ENCODE assay signal across 17 mouse cellular contexts in genomic region chr4:82483871-82484270, GRCm38 (mm10).
DNase-seq lines count a peak whose midpoint lies in the region; ATAC-seq and TF ChIP-seq lines count a peak whose summit lies in the region.
"Had no signal": no experiment of that assay in that cellular context is flagged by ENCODE, and none has a peak within 500 bp of the region (broad histone marks: within the 10 kb centered on the region; RNA-seq: fewer than 3 reads in every experiment).

No protein-coding gene starts in this region.

- WGBS in forebrain, embryonic 16.5 days = 36% methylated on average over 1 of the region's 1 CpGs
- WGBS in forebrain, embryonic 10.5 days = 57% methylated on average over 1 of the region's 1 CpGs

- no peak overlapping the region for H3K27ac ChIP-seq in forebrain, embryonic 16.5 days (ENCODE audit: low read length)
- no peak overlapping the region for H3K27ac ChIP-seq in forebrain, embryonic 10.5 days
- H3K27ac ChIP-seq in left cerebral cortex, adult 2 months = no peak overlapping the region; the same call in 1 of the 2 replicates
- H3K27ac ChIP-seq: hindbrain, embryonic 12.5 days; limb, embryonic 13.5 days; macrophage; midbrain, embryonic 15.5 days had no signal

- no peak overlapping the region for H3K9ac ChIP-seq in forebrain, embryonic 16.5 days (replicated peaks; ENCODE audit: low read depth, low read length)
- H3K9ac ChIP-seq: hindbrain, embryonic 12.5 days; limb, embryonic 13.5 days; midbrain, embryonic 15.5 days had no signal

- ATAC-seq in forebrain, embryonic 16.5 days = no peak
- ATAC-seq: midbrain, embryonic 15.5 days had no signal

- intact Hi-C loops in left cerebral cortex, adult 2 months (cut with DNase I) = no loop called here

- no peak for DNase-seq in forebrain, embryonic 10.5 days (ENCODE audit: extremely low spot score, low spot score)
- no peak for DNase-seq in left cerebral cortex, adult 2 months (ENCODE audit: extremely low spot score in 1 of 2, low spot score in 2 of 2)
- no peak for DNase-seq in left cerebral cortex, adult 9 months (ENCODE audit: low spot score in 2 of 2)
- DNase-seq in ZHBTc4 (ENCODE audit: low read depth, low spot score) = peak; percentile 51
- peak; percentile 47 for DNase-seq in lung, postnatal 36 days
- DNase-seq in right cerebral cortex, postnatal 25 days = no peak
- no peak for DNase-seq in adrenal gland, adult 8-10 months
- DNase-seq: adrenal gland, postnatal 36 days; cerebellum, postnatal 36 days; kidney, adult 8-10 months; kidney, postnatal 4 days; thymus, postnatal 4 days had no signal

- H3K4me1 ChIP-seq in forebrain, embryonic 16.5 days (replicated peaks; ENCODE audit: control insufficient read depth, insufficient read depth, low read length) = peaks cover 37% of the 10 kb centered on the region
- H3K4me1 ChIP-seq in forebrain, embryonic 10.5 days = peaks cover 10% of the 10 kb centered on the region

- no peaks in the 10 kb centered on the region; the same call in 1 of the 2 replicates for H3K36me3 ChIP-seq in forebrain, embryonic 16.5 days (ENCODE audit: control insufficient read depth, insufficient read depth)
- H3K36me3 ChIP-seq in forebrain, embryonic 10.5 days (replicated peaks) = peaks cover 34% of the 10 kb centered on the region
- H3K36me3 ChIP-seq: midbrain, embryonic 15.5 days had no signal

- H3K4me3 ChIP-seq in forebrain, embryonic 16.5 days (replicated peaks; ENCODE audit: low read length) = no peak overlapping the region
- H3K4me3 ChIP-seq in forebrain, embryonic 10.5 days = no peak overlapping the region
- peak overlapping the region; percentile 28 for H3K4me3 ChIP-seq in left cerebral cortex, adult 2 months
- H3K4me3 ChIP-seq: hindbrain, embryonic 12.5 days; limb, embryonic 13.5 days; midbrain, embryonic 15.5 days had no signal

- H3K27me3 ChIP-seq in forebrain, embryonic 16.5 days (replicated peaks; ENCODE audit: control insufficient read depth, insufficient read depth, low read length) = no peaks in the 10 kb centered on the region
- H3K27me3 ChIP-seq in forebrain, embryonic 10.5 days (ENCODE audit: poor library complexity, severe bottlenecking) = no peaks in the 10 kb centered on the region
- H3K27me3 ChIP-seq: hindbrain, embryonic 12.5 days; limb, embryonic 13.5 days; midbrain, embryonic 15.5 days had no signal

- H3K4me2 ChIP-seq in forebrain, embryonic 16.5 days (ENCODE audit: low read length) = peak overlapping the region; percentile 19; the same call in 1 of the 2 replicates
- H3K4me2 ChIP-seq: hindbrain, embryonic 12.5 days; limb, embryonic 13.5 days; midbrain, embryonic 15.5 days had no signal

- no peaks in the 10 kb centered on the region for H3K9me3 ChIP-seq in forebrain, embryonic 16.5 days (ENCODE audit: control insufficient read depth, low read length)
- peaks cover 4% of the 10 kb centered on the region; the same call in 1 of the 2 replicates for H3K9me3 ChIP-seq in forebrain, embryonic 10.5 days
- H3K9me3 ChIP-seq: hindbrain, embryonic 12.5 days; limb, embryonic 13.5 days; midbrain, embryonic 15.5 days had no signal

- TF ChIP-seq CTCF in left cerebral cortex, adult 2 months (IDR thresholded peaks at IDR 0.05) = no peak

Comparison
In these comparisons a context has a peak if more than half of its experiments do, and no peak if none do; other contexts are left out.
1. DNase-seq: peak in ZHBTc4 (single experiment) and lung, postnatal 36 days (single experiment); none in forebrain, embryonic 10.5 days (single experiment), left cerebral cortex, adult 2 months (0 of 2), left cerebral cortex, adult 9 months (0 of 2), right cerebral cortex, postnatal 25 days (single experiment) and adrenal gland, adult 8-10 months (single experiment).